In genomic region chr9:65546413-65546695, GRCm38 (mm10) we compare ENCODE assay signal across 12 mouse cellular contexts. TPM values are rescaled to one million over a fixed set of nuclear protein-coding genes. Genes with fewer than 3 reads are reported as not detected.
DNase-seq lines count a peak whose midpoint lies in the region; ATAC-seq and TF ChIP-seq lines count a peak whose summit lies in the region.
"Had no signal": no experiment of that assay in that cellular context is flagged by ENCODE, and none has a peak within 500 bp of the region (broad histone marks: within the 10 kb centered on the region; RNA-seq: fewer than 3 reads in every experiment).

No protein-coding gene starts in this region.

- TF ChIP-seq CTCF in hindbrain, postnatal 0 days (IDR thresholded peaks at IDR 0.05; ENCODE audit: low read depth) = no peak
- no peak for TF ChIP-seq CTCF in MEL (IDR thresholded peaks at IDR 0.05 in 2 of 3, conservative IDR thresholded peaks at IDR 0.05 in 1 of 3; ENCODE audit: control insufficient read depth in 1 of 3, insufficient read depth in 1 of 3, low read depth in 2 of 3, low read length in 3 of 3, poor library complexity in 1 of 3, severe bottlenecking in 1 of 3)

- TF ChIP-seq RAD21 in MEL (IDR thresholded peaks at IDR 0.05; ENCODE audit: low read depth, low read length) = no peak

- no peak overlapping the region for H3K4me2 ChIP-seq in hindbrain, postnatal 0 days (ENCODE audit: low read depth, low read length)
- H3K4me2 ChIP-seq in hindbrain, embryonic 12.5 days (replicated peaks) = no peak overlapping the region
- H3K4me2 ChIP-seq in liver, embryonic 16.5 days (ENCODE audit: low read depth, low read length) = no peak overlapping the region

- no peak for TF ChIP-seq EP300 in MEL (IDR thresholded peaks at IDR 0.05; ENCODE audit: low read depth in 1 of 2, low read length in 2 of 2)

- no peaks in the 10 kb centered on the region for H3K27me3 ChIP-seq in hindbrain, postnatal 0 days (ENCODE audit: insufficient read depth, low read length)
- no peaks in the 10 kb centered on the region for H3K27me3 ChIP-seq in hindbrain, embryonic 12.5 days
- no peaks in the 10 kb centered on the region for H3K27me3 ChIP-seq in MEL (ENCODE audit: control insufficient read depth in 1 of 2, insufficient read depth in 2 of 2, low read length in 2 of 2)
- H3K27me3 ChIP-seq in liver, embryonic 16.5 days (ENCODE audit: control insufficient read depth, insufficient read depth, low read depth, low read length) = no peaks in the 10 kb centered on the region

- no peak overlapping the region for H3K9ac ChIP-seq in hindbrain, postnatal 0 days (replicated peaks; ENCODE audit: low read length)
- no peak overlapping the region for H3K9ac ChIP-seq in hindbrain, embryonic 12.5 days
- H3K9ac ChIP-seq in MEL (ENCODE audit: control insufficient read depth, low read depth, low read length, poor library complexity, severe bottlenecking) = peak overlapping the region; percentile 38
- peak overlapping the region; percentile 34 for H3K9ac ChIP-seq in liver, embryonic 16.5 days (ENCODE audit: low read depth, low read length)

- WGBS in hindbrain, postnatal 0 days = 28% methylated on average over 4 of the region's 4 CpGs
- WGBS in hindbrain, embryonic 12.5 days = 61% methylated on average over 4 of the region's 4 CpGs
- 23% methylated on average over 4 of the region's 4 CpGs for WGBS in liver, embryonic 16.5 days (ENCODE audit: insufficient replicate concordance)

- no peak for TF ChIP-seq POLR2A in MEL (IDR thresholded peaks at IDR 0.05; ENCODE audit: control insufficient read depth in 1 of 2, insufficient read depth in 1 of 2, low read depth in 1 of 2, low read length in 2 of 2, poor library complexity in 1 of 2)

- DNase-seq in hindbrain, postnatal 0 days (ENCODE audit: low spot score) = no peak
- peak; percentile 77 for DNase-seq in MEL (ENCODE audit: low read depth, low spot score)
- peak; percentile 45 for DNase-seq in brain, adult 2 months (ENCODE audit: low read depth, low spot score)
- DNase-seq in cerebellum, adult 11-12 months = no peak
- DNase-seq in embryo, embryonic 10.5 days (ENCODE audit: low spot score) = no peak
- DNase-seq in gastrocnemius, adult 8-10 months (ENCODE audit: low spot score in 2 of 2) = no peak
- DNase-seq: cerebellum, adult 11 months; layer of hippocampus, postnatal 36 days had no signal

- H3K4me1 ChIP-seq in hindbrain, postnatal 0 days (ENCODE audit: insufficient read depth, low read length) = peaks cover 12% of the 10 kb centered on the region
- H3K4me1 ChIP-seq in hindbrain, embryonic 12.5 days = peaks cover 36% of the 10 kb centered on the region
- peaks cover 16 to 42% of the 10 kb centered on the region in 2 experiments for H3K4me1 ChIP-seq in MEL (ENCODE audit: control insufficient read depth in 1 of 2, insufficient read depth in 2 of 2, low read length in 2 of 2)
- H3K4me1 ChIP-seq in liver, embryonic 16.5 days (ENCODE audit: control insufficient read depth, low read depth, low read length) = peaks cover 54% of the 10 kb centered on the region

- H3K4me3 ChIP-seq in hindbrain, postnatal 0 days (ENCODE audit: low read length) = no peak overlapping the region
- H3K4me3 ChIP-seq in hindbrain, embryonic 12.5 days = no peak overlapping the region
- H3K4me3 ChIP-seq in MEL (ENCODE audit: control insufficient read depth in 1 of 2, insufficient read depth in 1 of 2, low read depth in 2 of 2, low read length in 2 of 2) = 0 out of 4 replicates have a peak overlapping the region, but pooled peaks of 1 of the 2 experiments have one; percentile 7
- H3K4me3 ChIP-seq in liver, embryonic 16.5 days (ENCODE audit: low read depth, low read length) = no peak overlapping the region

- H3K36me3 ChIP-seq in hindbrain, postnatal 0 days (ENCODE audit: insufficient read depth, low read length) = no peaks in the 10 kb centered on the region
- H3K36me3 ChIP-seq in hindbrain, embryonic 12.5 days = no peaks in the 10 kb centered on the region
- peaks cover 0 to 35% of the 10 kb centered on the region in 2 experiments; a peak in 2 of 4 replicates for H3K36me3 ChIP-seq in MEL (ENCODE audit: control insufficient read depth in 1 of 2, insufficient read depth in 2 of 2, low read length in 2 of 2)
- H3K36me3 ChIP-seq in liver, embryonic 16.5 days (ENCODE audit: control insufficient read depth, insufficient read depth) = no peaks in the 10 kb centered on the region

- no peaks in the 10 kb centered on the region for H3K79me2 ChIP-seq in MEL (ENCODE audit: control insufficient read depth, insufficient read depth, low read length, poor library complexity)

- H3K27ac ChIP-seq in hindbrain, postnatal 0 days = peak overlapping the region; percentile 21; the same call in 1 of the 2 replicates
- no peak overlapping the region for H3K27ac ChIP-seq in hindbrain, embryonic 12.5 days
- peak overlapping the region; percentile 61 for H3K27ac ChIP-seq in MEL (ENCODE audit: control insufficient read depth, low read depth, low read length)
- peak overlapping the region; percentile 73 for H3K27ac ChIP-seq in liver, embryonic 16.5 days (ENCODE audit: low read length)

- H3K9me3 ChIP-seq in hindbrain, postnatal 0 days (ENCODE audit: low read length) = no peaks in the 10 kb centered on the region
- H3K9me3 ChIP-seq in hindbrain, embryonic 12.5 days (replicated peaks) = no peaks in the 10 kb centered on the region
- H3K9me3 ChIP-seq in MEL (replicated peaks; ENCODE audit: insufficient read depth, low read length) = no peaks in the 10 kb centered on the region
- H3K9me3 ChIP-seq in liver, embryonic 16.5 days (replicated peaks; ENCODE audit: control insufficient read depth, low read length) = no peaks in the 10 kb centered on the region

- ATAC-seq in hindbrain, postnatal 0 days = no peak
- ATAC-seq in hindbrain, embryonic 12.5 days (ENCODE audit: low FRiP score) = no peak
- ATAC-seq in liver, embryonic 16.5 days (ENCODE audit: low read depth) = peak; percentile 57
- ATAC-seq: midbrain, embryonic 16.5 days had no signal

TF ChIP-seq in MEL, 35 proteins besides CTCF, POLR2A, EP300 and RAD21:
- no peak for TF ChIP-seq ZC3H11A (IDR thresholded peaks at IDR 0.05; ENCODE audit: low read depth, low read length)
- 0 out of 2 replicates have a peak, but pooled peaks have one; percentile 14 for TF ChIP-seq JUND (IDR thresholded peaks at IDR 0.05; ENCODE audit: low read depth, low read length)
- TF ChIP-seq TAL1 (IDR thresholded peaks at IDR 0.05; ENCODE audit: low read length) = peak; percentile 58
- no peak for TF ChIP-seq GABPA (IDR thresholded peaks at IDR 0.05; ENCODE audit: low read depth, low read length)
- TF ChIP-seq ZMIZ1 (IDR thresholded peaks at IDR 0.05; ENCODE audit: low read depth, low read length) = no peak
- TF ChIP-seq MYC (IDR thresholded peaks at IDR 0.05; ENCODE audit: low read depth, low read length) = no peak
- TF ChIP-seq ETS1 (IDR thresholded peaks at IDR 0.05; ENCODE audit: low read depth, low read length) = peak; percentile 41; the same call in 1 of the 2 replicates

RNA-seq across cellular contexts. Expression of gene Ankdd1a, which starts 26.4 kb away (rescaled TPM):
- total RNA-seq in hindbrain, postnatal 0 days (2014; rRNA removed) = 3.7 and 5.9 TPM in 2 replicates
- 0.81 and 1.2 TPM in 2 replicates for polyA plus RNA-seq in hindbrain, postnatal 0 days (2015; fragmentation: Nextera tagmentation; extraction: Ambion mirVana)
- polyA plus RNA-seq in hindbrain, embryonic 12.5 days (2016; fragmentation: Nextera tagmentation; extraction: Ambion mirVana) = 0.22 TPM in 1 of 2 replicates, not detected in the other
- not detected in 2 replicates for total RNA-seq in MEL (2012; rRNA removed)
- polyA plus RNA-seq in MEL (2012; ENCODE audit: insufficient read depth in 1 of 2, insufficient read length in 2 of 2, low read depth in 1 of 2, low replicate concordance in 2 of 2, missing spikeins in 1 of 2) = under 1 TPM in 1 of 2 experiments, not detected in 1; 0.06 TPM
- polyA plus RNA-seq in liver, embryonic 16.5 days (2015; fragmentation: Nextera tagmentation; extraction: Ambion mirVana) = 0.06 TPM in 1 of 2 replicates, not detected in the other
- total RNA-seq in gastrocnemius, adult 8-10 months (2022) = not detected
- polyA plus RNA-seq: small intestine, adult 2 months had no signal

RNA-seq across cellular contexts. Expression of gene Plekho2, which starts 33.5 kb away (rescaled TPM):
- 12.7 and 17.9 TPM in 2 replicates for total RNA-seq in hindbrain, postnatal 0 days (2014; rRNA removed)
- polyA plus RNA-seq in hindbrain, postnatal 0 days (2015; fragmentation: Nextera tagmentation; extraction: Ambion mirVana) = 7.0 and 7.8 TPM in 2 replicates
- 12.4 and 14.1 TPM in 2 replicates for polyA plus RNA-seq in hindbrain, embryonic 12.5 days (2016; fragmentation: Nextera tagmentation; extraction: Ambion mirVana)
- 7.6 and 8.6 TPM in 2 replicates for total RNA-seq in MEL (2012; rRNA removed)
- polyA plus RNA-seq in MEL (2012; ENCODE audit: insufficient read depth in 1 of 2, insufficient read length in 2 of 2, low read depth in 1 of 2, low replicate concordance in 2 of 2, missing spikeins in 1 of 2) = 10 to 100 TPM in 1 of 2 experiments, not detected in 1; 12.9 TPM
- 23.1 and 24.5 TPM in 2 replicates for polyA plus RNA-seq in liver, embryonic 16.5 days (2015; fragmentation: Nextera tagmentation; extraction: Ambion mirVana)
- total RNA-seq in gastrocnemius, adult 8-10 months (2022) = 1 to 10 TPM; 2.7 to 4.0 (median 3.0) TPM

RNA-seq across cellular contexts. Expression of gene Pif1, which starts 40.6 kb away (rescaled TPM):
- 3.5 and 15.2 TPM in 2 replicates for total RNA-seq in hindbrain, postnatal 0 days (2014; rRNA removed)
- polyA plus RNA-seq in hindbrain, postnatal 0 days (2015; fragmentation: Nextera tagmentation; extraction: Ambion mirVana) = 2.4 and 2.9 TPM in 2 replicates
- 13.9 and 16.5 TPM in 2 replicates for polyA plus RNA-seq in hindbrain, embryonic 12.5 days (2016; fragmentation: Nextera tagmentation; extraction: Ambion mirVana)
- total RNA-seq in MEL (2012; rRNA removed) = 15.5 and 22.5 TPM in 2 replicates
- polyA plus RNA-seq in MEL (2012; ENCODE audit: insufficient read depth in 1 of 2, insufficient read length in 2 of 2, low read depth in 1 of 2, low replicate concordance in 2 of 2, missing spikeins in 1 of 2) = 10 to 100 TPM in 1 of 2 experiments, not detected in 1; 14.9 TPM
- 9.6 and 10.9 TPM in 2 replicates for polyA plus RNA-seq in liver, embryonic 16.5 days (2015; fragmentation: Nextera tagmentation; extraction: Ambion mirVana)
- not detected for total RNA-seq in gastrocnemius, adult 8-10 months (2022)

Comparison
In these comparisons a context has a peak if more than half of its experiments do, and no peak if none do; other contexts are left out.
1. DNase-seq: peak in MEL (single experiment) and brain, adult 2 months (single experiment); none in hindbrain, postnatal 0 days (single experiment), cerebellum, adult 11-12 months (single experiment), embryo, embryonic 10.5 days (single experiment) and gastrocnemius, adult 8-10 months (0 of 2).
2. H3K9ac ChIP-seq: peak in MEL (single experiment) and liver, embryonic 16.5 days (single experiment); none in hindbrain, postnatal 0 days (single experiment) and hindbrain, embryonic 12.5 days (single experiment).